Comparison of ENCODE assay signal across 8 mouse cellular contexts in the genomic region with DNA sequence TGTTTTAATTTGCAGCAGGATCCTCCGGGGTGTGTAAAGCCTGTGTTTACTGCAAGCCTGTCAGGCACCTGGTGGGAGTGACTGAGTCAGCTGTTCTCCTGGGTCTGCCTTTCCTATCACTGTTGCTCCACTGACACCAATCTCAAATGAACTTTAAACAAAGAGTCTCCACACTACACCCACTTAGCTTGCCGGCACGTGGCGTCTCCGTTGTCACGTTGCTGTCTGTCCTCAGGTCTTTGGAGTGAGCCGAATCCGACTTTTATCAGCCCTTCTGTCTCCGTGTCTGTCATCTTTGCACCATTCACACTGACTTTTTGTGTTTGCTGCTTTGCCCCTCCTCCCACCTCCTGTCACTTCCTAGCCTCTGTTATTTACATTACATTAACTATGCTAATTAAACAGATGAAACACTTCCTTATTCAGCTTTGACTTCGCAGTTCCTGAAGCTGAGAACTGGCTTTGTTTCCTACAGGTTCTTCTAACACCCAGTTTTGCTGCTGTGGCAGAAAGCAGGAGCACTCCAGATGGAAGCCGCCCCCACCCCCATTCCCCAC. TPM values are rescaled to one million over a fixed set of nuclear protein-coding genes. Genes with fewer than 3 reads are reported as not detected.
DNase-seq lines count a peak whose midpoint lies in the region; ATAC-seq and TF ChIP-seq lines count a peak whose summit lies in the region.

No protein-coding gene starts in this region.

- TF ChIP-seq EP300 in liver, postnatal 0 days (IDR thresholded peaks at IDR 0.05; ENCODE audit: low read depth): no peak

- H3K9ac ChIP-seq in kidney, embryonic 14.5 days (ENCODE audit: low read depth, low read length): no peak overlapping the region; the same call in 1 of the 2 replicates
- 0 out of 2 replicates have a peak overlapping the region, but pooled peaks have one; percentile 11 for H3K9ac ChIP-seq in liver, postnatal 0 days (replicated peaks)
- H3K9ac ChIP-seq in neural tube, embryonic 14.5 days (replicated peaks; ENCODE audit: low read depth, low read length): no peak overlapping the region

- peak overlapping the region; percentile 13; the same call in 1 of the 2 replicates for H3K4me3 ChIP-seq in kidney, embryonic 14.5 days (ENCODE audit: low read length)
- no peak overlapping the region for H3K4me3 ChIP-seq in liver, postnatal 0 days (ENCODE audit: low read depth, low read length)
- H3K4me3 ChIP-seq in neural tube, embryonic 14.5 days (ENCODE audit: low read depth, low read length): no peak overlapping the region

- H3K4me1 ChIP-seq in kidney, embryonic 14.5 days (ENCODE audit: control insufficient read depth, insufficient read depth, low read length): peaks cover 8% of the 10 kb centered on the region; the same call in 1 of the 2 replicates
- H3K4me1 ChIP-seq in liver, postnatal 0 days (ENCODE audit: insufficient read depth): peaks cover 14% of the 10 kb centered on the region
- peaks cover 10% of the 10 kb centered on the region; the same call in 1 of the 2 replicates for H3K4me1 ChIP-seq in neural tube, embryonic 14.5 days (ENCODE audit: control insufficient read depth, insufficient read depth, low read length)

- no peaks in the 10 kb centered on the region for H3K27me3 ChIP-seq in kidney, embryonic 14.5 days (ENCODE audit: control insufficient read depth, insufficient read depth, low read length)
- no peaks in the 10 kb centered on the region for H3K27me3 ChIP-seq in liver, postnatal 0 days (ENCODE audit: insufficient read depth, low read length)
- H3K27me3 ChIP-seq in neural tube, embryonic 14.5 days (ENCODE audit: control insufficient read depth, insufficient read depth, low read length): no peaks in the 10 kb centered on the region

- WGBS in kidney, embryonic 14.5 days: 1% methylated on average over 11 of the region's 11 CpGs
- 3% methylated on average over 11 of the region's 11 CpGs for WGBS in liver, postnatal 0 days (ENCODE audit: insufficient replicate concordance)
- under 1% methylated on average over 11 of the region's 11 CpGs for WGBS in neural tube, embryonic 14.5 days

- peak; percentile 76 for DNase-seq in A20 (ENCODE audit: low read depth, low spot score)
- peak; percentile 16 for DNase-seq in Muller cell, postnatal 12 days (ENCODE audit: inconsistent ontology term)
- peak; percentile 40 to 50 for DNase-seq in frontal cortex, adult 2 months (ENCODE audit: extremely low spot score in 1 of 2, low spot score in 1 of 2)
- peak; percentile 42 for DNase-seq in liver, postnatal 0 days
- peak; percentile 71 to 85 for DNase-seq in thymus, postnatal 36 days

- no peaks in the 10 kb centered on the region for H3K9me3 ChIP-seq in kidney, embryonic 14.5 days (ENCODE audit: control insufficient read depth, low read length)
- H3K9me3 ChIP-seq in liver, postnatal 0 days (ENCODE audit: low read length): no peaks in the 10 kb centered on the region
- no peaks in the 10 kb centered on the region for H3K9me3 ChIP-seq in neural tube, embryonic 14.5 days (ENCODE audit: control insufficient read depth, low read length)

- no peak for TF ChIP-seq CTCF in liver, postnatal 0 days (IDR thresholded peaks at IDR 0.05; ENCODE audit: low read depth)

- H3K27ac ChIP-seq in kidney, embryonic 14.5 days (ENCODE audit: low read depth, low read length): no peak overlapping the region
- peak overlapping the region; percentile 32 for H3K27ac ChIP-seq in liver, postnatal 0 days (ENCODE audit: low read depth)
- no peak overlapping the region for H3K27ac ChIP-seq in neural tube, embryonic 14.5 days (ENCODE audit: low read depth, low read length)

- ATAC-seq in kidney, embryonic 14.5 days (ENCODE audit: low FRiP score, low TSS enrichment): no peak
- ATAC-seq in liver, postnatal 0 days: peak; percentile 90
- ATAC-seq in neural tube, embryonic 14.5 days (ENCODE audit: low read depth): peak; percentile 61
- no peak for ATAC-seq in erythroid progenitor cell, adult 5-6 weeks (replicated peaks; ENCODE audit: low FRiP score, poor library complexity, severe bottlenecking)

- H3K36me3 ChIP-seq in kidney, embryonic 14.5 days (ENCODE audit: control insufficient read depth, insufficient read depth, low read length): no peaks in the 10 kb centered on the region
- no peaks in the 10 kb centered on the region for H3K36me3 ChIP-seq in liver, postnatal 0 days (replicated peaks; ENCODE audit: insufficient read depth, low read length)
- no peaks in the 10 kb centered on the region for H3K36me3 ChIP-seq in neural tube, embryonic 14.5 days (ENCODE audit: control insufficient read depth, insufficient read depth, low read length)

- peak overlapping the region; percentile 32; the same call in 1 of the 2 replicates for H3K4me2 ChIP-seq in kidney, embryonic 14.5 days (replicated peaks; ENCODE audit: low read depth, low read length)
- H3K4me2 ChIP-seq in liver, postnatal 0 days (ENCODE audit: low read depth, low read length): peak overlapping the region; percentile 44
- H3K4me2 ChIP-seq in neural tube, embryonic 14.5 days (ENCODE audit: low read depth, low read length): no peak overlapping the region

RNA-seq across cellular contexts. Expression of a gene that starts 56.7 kb away (rescaled TPM):
- 8.8 and 9.4 TPM in 2 replicates for polyA plus RNA-seq in frontal cortex, adult 2 months (2012; rRNA removed)
- polyA plus RNA-seq in kidney, embryonic 14.5 days (2014; fragmentation: Nextera tagmentation; extraction: Ambion mirVana): 4.5 and 5.9 TPM in 2 replicates
- polyA plus RNA-seq in liver, postnatal 0 days (2015; fragmentation: Nextera tagmentation; extraction: Ambion mirVana): 4.4 and 4.9 TPM in 2 replicates
- polyA plus RNA-seq in neural tube, embryonic 14.5 days (2014; fragmentation: Nextera tagmentation; extraction: Ambion mirVana): 6.6 and 8.0 TPM in 2 replicates
- total RNA-seq in erythroid progenitor cell, adult 5-6 weeks (2015; ENCODE audit: low replicate concordance): 12.6 and 15.9 TPM in 2 replicates
- 5.9 and 9.5 TPM in 2 replicates for total RNA-seq in erythroid progenitor cell, adult 5-6 weeks (2017; ENCODE audit: low replicate concordance)

Comparison
In these comparisons a context has a peak if more than half of its experiments do, and no peak if none do; other contexts are left out.
1. DNase-seq: peak in every context shown above with its lines; median percentile 78 in thymus, postnatal 36 days; 76 in A20; 45 in frontal cortex, adult 2 months; 42 in liver, postnatal 0 days; 16 in Muller cell, postnatal 12 days.
2. ATAC-seq: peak in liver, postnatal 0 days (single experiment) and neural tube, embryonic 14.5 days (single experiment); none in kidney, embryonic 14.5 days (single experiment) and erythroid progenitor cell, adult 5-6 weeks (single experiment).